Mouse (Mus musculus): ENCODE results near the gene Pnkp. TPM values are rescaled to one million over a fixed set of nuclear protein-coding genes. Genes with fewer than 3 reads are reported as not detected.

The Pnkp gene
- polyA plus RNA-seq, 1 experiment: 22.3 TPM

DNA sequence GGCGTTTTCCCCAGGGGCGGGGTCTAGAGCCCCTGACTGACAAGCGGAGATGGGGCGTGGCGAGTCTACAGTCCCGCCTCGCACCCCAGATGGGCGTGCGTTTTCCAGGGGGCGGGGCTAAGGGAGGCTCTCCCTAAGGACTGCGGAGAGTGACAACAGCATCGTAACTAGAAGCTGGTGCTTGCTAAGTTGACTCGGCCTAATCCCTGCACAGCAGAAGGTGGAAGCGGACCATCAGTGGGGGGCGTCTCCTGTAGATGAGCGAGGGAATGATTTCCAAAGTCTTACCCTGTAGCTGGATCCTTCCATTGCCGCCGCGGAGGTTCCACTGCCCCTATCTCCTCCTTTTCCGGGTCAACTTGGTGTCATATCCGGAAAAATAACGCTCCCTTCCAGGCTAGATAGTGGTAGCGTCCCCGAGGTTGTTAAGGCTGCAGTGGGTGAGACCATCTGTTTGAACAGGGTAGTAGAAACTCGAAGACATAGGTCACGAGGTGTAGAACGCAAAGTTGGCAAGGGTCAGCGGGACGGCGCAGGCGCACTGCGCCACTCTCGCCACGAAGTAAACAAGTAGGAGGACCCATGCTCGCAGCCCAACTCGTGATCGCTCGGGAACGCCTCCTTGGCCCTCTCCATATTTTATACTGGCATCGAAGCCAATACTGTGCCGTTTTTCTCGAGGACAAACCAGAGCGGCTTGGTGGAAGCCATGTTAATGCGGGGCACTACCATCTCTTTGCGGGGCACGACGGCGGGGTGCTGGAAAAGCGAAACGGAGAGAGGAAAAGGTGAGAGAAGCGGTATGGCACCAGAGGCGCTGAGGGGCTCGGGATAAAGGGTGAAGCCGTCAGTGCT lies 8.2 kb upstream of the Pnkp start, which contains the start of the genes Akt1s1 and Tbc1d17:
Gene Akt1s1, plus strand, starts transcription at position 431 of the 855 bp plus-strand sequence.
Gene Tbc1d17, minus strand, starts transcription at position 519 of the 855 bp plus-strand sequence.
- H3K4me1 ChIP-seq (ENCODE audit: control insufficient read depth, insufficient read depth, low read length): no peaks in the 10 kb centered on the region
- TF ChIP-seq POLR2A (IDR thresholded peaks at IDR 0.05; ENCODE audit: insufficient read depth, low read length) (peak; percentile 56), CTCF (IDR thresholded peaks at IDR 0.05; ENCODE audit: low read depth, low read length) (no peak), EP300 (IDR thresholded peaks at IDR 0.05; ENCODE audit: insufficient read depth, low read depth, low read length) (no peak; the same call in 1 of the 2 replicates)
- peak within 1 kb of the TSS; percentile 69 for H3K9ac ChIP-seq (ENCODE audit: low read depth, poor library complexity, severe bottlenecking)
- H3K36me3 ChIP-seq (ENCODE audit: control insufficient read depth, insufficient read depth, low read length, poor library complexity, severe bottlenecking): no peaks in the 10 kb centered on the region; the same call in 1 of the 2 replicates
- peak within 1 kb of the TSS; percentile 77 for H3K27ac ChIP-seq (ENCODE audit: insufficient read depth, low read length)
- H3K9me3 ChIP-seq (replicated peaks; ENCODE audit: control insufficient read depth, insufficient read depth, low read length, poor library complexity, severe bottlenecking): no peaks in the 10 kb centered on the region
- no peaks in the 10 kb centered on the region for H3K27me3 ChIP-seq (ENCODE audit: control insufficient read depth, insufficient read depth, low read length, poor library complexity, severe bottlenecking)
- peak within 1 kb of the TSS; percentile 88 for H3K4me3 ChIP-seq (ENCODE audit: low read depth, low read length)

DNA sequence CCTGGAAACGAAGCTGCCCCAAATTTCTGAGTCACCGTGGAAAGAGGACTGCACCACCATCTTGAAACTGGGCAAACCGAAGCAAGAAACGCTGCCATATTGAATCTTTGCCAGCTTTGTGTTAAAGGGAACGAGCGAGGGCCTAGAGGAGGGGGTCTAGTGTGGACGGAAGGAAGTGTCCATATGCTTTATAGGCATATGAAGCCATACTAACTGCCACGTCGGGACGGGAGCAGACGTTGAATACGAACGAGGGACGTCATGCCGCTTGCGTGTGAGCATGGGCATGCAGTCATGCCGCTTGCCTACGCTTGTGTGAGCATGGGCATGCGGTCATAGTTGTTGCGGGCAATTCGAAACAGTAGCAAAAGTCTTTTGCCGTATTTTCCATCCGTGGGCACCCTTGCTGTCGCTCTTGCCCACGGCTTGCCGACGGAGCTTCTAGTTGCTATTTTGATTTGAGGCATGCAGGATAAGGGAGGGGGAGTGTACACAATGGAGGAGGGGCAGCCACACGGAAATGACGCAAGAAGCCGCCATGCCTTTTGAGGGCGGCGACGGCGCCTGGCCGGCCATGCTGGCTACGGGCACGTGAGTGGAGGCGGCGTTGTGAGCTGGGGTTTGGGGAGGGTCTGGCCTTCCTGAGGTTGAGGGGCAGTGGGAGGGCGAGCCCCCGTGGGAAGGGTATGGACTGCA lies 7.4 kb upstream of the Pnkp start:
- Histone ChIP-seq H3K36me3 (ENCODE audit: control insufficient read depth, insufficient read depth, low read length, poor library complexity, severe bottlenecking) (no peaks in the 10 kb centered on the region), H3K27ac (ENCODE audit: insufficient read depth, low read length) (peak overlapping the region; percentile 77), H3K4me3 (ENCODE audit: low read depth, low read length) (peak overlapping the region; percentile 88), H3K9ac (ENCODE audit: low read depth, poor library complexity, severe bottlenecking) (peak overlapping the region; percentile 69), H3K9me3 (replicated peaks; ENCODE audit: control insufficient read depth, insufficient read depth, low read length, poor library complexity, severe bottlenecking) (no peaks in the 10 kb centered on the region), H3K4me1 (ENCODE audit: control insufficient read depth, insufficient read depth, low read length) (no peaks in the 10 kb centered on the region), H3K27me3 (ENCODE audit: control insufficient read depth, insufficient read depth, low read length, poor library complexity, severe bottlenecking) (no peaks in the 10 kb centered on the region)
- no peak for TF ChIP-seq CTCF (IDR thresholded peaks at IDR 0.05; ENCODE audit: low read depth, low read length)
- peak; percentile 75 for TF ChIP-seq POLR2A (IDR thresholded peaks at IDR 0.05; ENCODE audit: insufficient read depth, low read length)
- TF ChIP-seq EP300 (IDR thresholded peaks at IDR 0.05; ENCODE audit: insufficient read depth, low read depth, low read length): 0 out of 2 replicates have a peak, but pooled peaks have one; percentile 57

DNA sequence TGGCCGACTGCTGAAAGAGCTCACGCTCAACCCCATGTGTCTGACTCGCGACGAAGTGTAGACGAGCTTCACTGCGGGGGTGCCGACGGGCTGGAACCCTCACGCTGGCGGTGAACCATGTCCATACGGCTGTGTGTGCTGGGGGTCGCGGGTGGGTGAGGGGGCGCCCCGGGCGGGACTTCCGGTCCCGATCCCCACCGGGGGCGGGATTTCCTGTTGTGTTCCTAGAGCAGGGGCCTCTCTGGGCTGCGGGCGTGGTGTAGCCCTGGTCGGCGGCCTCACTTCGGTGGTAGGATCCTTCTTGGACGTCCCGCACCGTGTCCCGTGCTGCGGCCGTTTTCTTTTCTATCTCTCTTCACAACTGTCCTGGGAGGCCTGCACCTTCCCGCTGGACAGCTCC lies 6.8 kb upstream of the Pnkp start:
- H3K4me3 ChIP-seq (ENCODE audit: low read depth, low read length): peak overlapping the region; percentile 88
- H3K27me3 ChIP-seq (ENCODE audit: control insufficient read depth, insufficient read depth, low read length, poor library complexity, severe bottlenecking): no peaks in the 10 kb centered on the region
- no peaks in the 10 kb centered on the region for H3K36me3 ChIP-seq (ENCODE audit: control insufficient read depth, insufficient read depth, low read length, poor library complexity, severe bottlenecking)
- H3K4me1 ChIP-seq (ENCODE audit: control insufficient read depth, insufficient read depth, low read length): no peaks in the 10 kb centered on the region
- H3K9ac ChIP-seq (ENCODE audit: low read depth, poor library complexity, severe bottlenecking): peak overlapping the region; percentile 69
- no peaks in the 10 kb centered on the region for H3K9me3 ChIP-seq (replicated peaks; ENCODE audit: control insufficient read depth, insufficient read depth, low read length, poor library complexity, severe bottlenecking)
- TF ChIP-seq POLR2A (IDR thresholded peaks at IDR 0.05; ENCODE audit: insufficient read depth, low read length): no peak
- no peak for TF ChIP-seq CTCF (IDR thresholded peaks at IDR 0.05; ENCODE audit: low read depth, low read length)
- TF ChIP-seq EP300 (IDR thresholded peaks at IDR 0.05; ENCODE audit: insufficient read depth, low read depth, low read length): no peak
- peak overlapping the region; percentile 54 for H3K27ac ChIP-seq (ENCODE audit: insufficient read depth, low read length)

DNA sequence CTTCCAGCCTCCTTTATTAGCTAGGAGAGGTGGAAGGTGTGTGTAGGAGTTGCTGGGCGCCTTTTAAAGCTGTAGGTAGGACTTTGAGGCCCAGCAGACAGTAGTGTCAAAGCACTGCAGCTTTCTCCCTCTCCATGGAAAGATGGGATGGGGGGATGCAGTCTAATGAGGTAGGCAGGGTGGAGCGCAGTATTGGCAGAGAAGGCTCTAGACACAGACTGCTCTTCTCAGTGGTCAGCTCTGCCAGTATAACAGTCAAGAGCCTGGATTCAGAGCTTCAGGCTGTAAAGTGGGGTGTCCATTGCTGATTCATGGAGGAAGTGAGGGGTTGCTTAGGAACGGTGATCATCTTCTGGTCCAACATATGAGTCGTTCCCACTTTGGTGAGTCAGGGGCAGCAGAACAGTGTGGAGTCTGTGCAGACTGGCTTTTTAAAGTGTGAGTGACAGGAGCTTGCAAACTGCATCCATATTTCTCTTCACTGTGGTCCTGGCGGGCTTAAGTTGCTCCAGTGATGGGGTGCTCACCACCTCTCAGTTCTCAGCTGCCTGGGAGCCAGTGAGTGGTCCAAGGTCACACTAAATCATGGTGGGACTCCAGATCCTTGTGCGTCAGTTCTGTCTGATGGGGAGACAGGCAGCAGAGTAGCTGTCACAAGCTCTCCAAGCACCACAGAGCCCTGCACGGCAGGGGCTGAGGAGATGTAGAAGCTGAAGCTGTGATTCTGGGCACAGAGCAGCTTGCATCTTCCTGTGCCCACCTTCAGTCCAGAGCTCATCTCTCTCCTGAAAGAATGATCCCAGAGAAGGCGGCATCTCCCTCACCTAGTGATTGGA lies 5.9 kb upstream of the Pnkp start:
- H3K27ac ChIP-seq (ENCODE audit: insufficient read depth, low read length): no peak overlapping the region
- no peaks in the 10 kb centered on the region for H3K9me3 ChIP-seq (replicated peaks; ENCODE audit: control insufficient read depth, insufficient read depth, low read length, poor library complexity, severe bottlenecking)
- peak overlapping the region; percentile 69 for H3K9ac ChIP-seq (ENCODE audit: low read depth, poor library complexity, severe bottlenecking)
- no peaks in the 10 kb centered on the region for H3K36me3 ChIP-seq (ENCODE audit: control insufficient read depth, insufficient read depth, low read length, poor library complexity, severe bottlenecking)
- H3K4me3 ChIP-seq (ENCODE audit: low read depth, low read length): peak overlapping the region; percentile 88
- TF ChIP-seq POLR2A (IDR thresholded peaks at IDR 0.05; ENCODE audit: insufficient read depth, low read length) (no peak), EP300 (IDR thresholded peaks at IDR 0.05; ENCODE audit: insufficient read depth, low read depth, low read length) (no peak), CTCF (IDR thresholded peaks at IDR 0.05; ENCODE audit: low read depth, low read length) (no peak)
- H3K27me3 ChIP-seq (ENCODE audit: control insufficient read depth, insufficient read depth, low read length, poor library complexity, severe bottlenecking): no peaks in the 10 kb centered on the region
- no peaks in the 10 kb centered on the region for H3K4me1 ChIP-seq (ENCODE audit: control insufficient read depth, insufficient read depth, low read length)

DNA sequence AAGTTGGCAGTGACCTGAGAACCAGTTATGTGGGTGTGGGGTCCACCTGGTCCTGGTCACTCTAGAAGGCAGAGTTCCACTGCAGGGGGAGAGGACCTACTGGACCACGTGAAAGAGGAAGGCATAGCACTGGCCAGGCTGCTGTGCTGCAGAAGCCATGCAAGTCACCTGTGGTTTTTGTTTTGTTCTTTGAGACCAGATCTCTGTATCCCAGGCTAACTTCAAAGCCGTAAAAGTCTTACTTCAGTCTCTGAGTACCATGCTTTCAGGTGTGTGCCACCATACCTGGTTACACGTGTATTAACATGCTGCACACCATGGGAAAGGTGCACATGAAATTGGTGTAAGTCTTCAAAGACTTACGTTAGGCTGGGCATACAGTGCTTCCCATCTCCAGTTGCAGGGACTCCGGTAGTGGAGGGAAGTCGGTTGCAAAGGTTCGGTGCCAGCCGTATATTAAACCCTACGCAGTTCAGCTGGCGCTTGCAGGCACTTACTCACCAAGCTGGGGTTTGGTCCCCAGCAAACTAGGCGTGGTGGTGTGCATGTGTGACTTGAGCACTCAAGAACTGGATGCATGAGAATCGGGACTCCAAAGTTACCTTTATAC lies 5.2 kb upstream of the Pnkp start:
- H3K4me1 ChIP-seq (ENCODE audit: control insufficient read depth, insufficient read depth, low read length): no peaks in the 10 kb centered on the region
- H3K27ac ChIP-seq (ENCODE audit: insufficient read depth, low read length): no peak overlapping the region
- no peak overlapping the region for H3K9ac ChIP-seq (ENCODE audit: low read depth, poor library complexity, severe bottlenecking)
- no peaks in the 10 kb centered on the region for H3K9me3 ChIP-seq (replicated peaks; ENCODE audit: control insufficient read depth, insufficient read depth, low read length, poor library complexity, severe bottlenecking)
- no peak overlapping the region for H3K4me3 ChIP-seq (ENCODE audit: low read depth, low read length)
- H3K36me3 ChIP-seq (ENCODE audit: control insufficient read depth, insufficient read depth, low read length, poor library complexity, severe bottlenecking): no peaks in the 10 kb centered on the region
- TF ChIP-seq EP300 (IDR thresholded peaks at IDR 0.05; ENCODE audit: insufficient read depth, low read depth, low read length) (no peak), CTCF (IDR thresholded peaks at IDR 0.05; ENCODE audit: low read depth, low read length) (no peak), POLR2A (IDR thresholded peaks at IDR 0.05; ENCODE audit: insufficient read depth, low read length) (no peak)
- H3K27me3 ChIP-seq (ENCODE audit: control insufficient read depth, insufficient read depth, low read length, poor library complexity, severe bottlenecking): no peaks in the 10 kb centered on the region

Measured in ES-Bruce4 (cell line).